Mouse (Mus musculus) MEL (cell line): ENCODE data around the gene Ppp2r5d. TPM values are rescaled to one million over a fixed set of nuclear protein-coding genes. Genes with fewer than 3 reads are reported as not detected.

Experiments used
- DNase-seq: peaks from one replicate; pipeline ENCODE4 v3.0.0; 2011; ENCODE audit warnings: low read depth, low spot score
- H3K27ac ChIP-seq: 2 replicates; pipeline ENCODE4 v1.5.1; 2012; ENCODE audit warnings: low read depth, mild to moderate bottlenecking, control low read depth, low read length, moderate library complexity; ENCODE audit not compliant: control insufficient read depth
- H3K27me3 ChIP-seq, 2 experiments: fragments of 150-350 bp in 1 of 2; sonication (generic) in 1 of 2; 2 replicates each; pipeline ENCODE4 v1.6.1; 2012; ENCODE audit warnings: low read length in 2 of 2, mild to moderate bottlenecking in 2 of 2, improper control_type of control experiment in 1 of 2, moderate library complexity in 1 of 2; ENCODE audit not compliant: insufficient read depth in 2 of 2, control insufficient read depth in 1 of 2
- H3K36me3 ChIP-seq, 2 experiments: 2 replicates each; pipeline ENCODE4 v1.6.1; 2012 to 2014; ENCODE audit warnings: low read length in 2 of 2, improper control_type of control experiment in 1 of 2, inconsistent platforms in 1 of 2, mild to moderate bottlenecking in 1 of 2; ENCODE audit not compliant: insufficient read depth in 2 of 2, control insufficient read depth in 1 of 2
- H3K4me1 ChIP-seq, 2 experiments: fragments of 150-350 bp in 1 of 2; sonication (generic) in 1 of 2; 2 replicates each; pipeline ENCODE4 v1.6.1; 2012; ENCODE audit warnings: low read length in 2 of 2, improper control_type of control experiment in 1 of 2, mild to moderate bottlenecking in 1 of 2; ENCODE audit not compliant: insufficient read depth in 2 of 2, control insufficient read depth in 1 of 2
- H3K4me3 ChIP-seq, 2 experiments: fragments of 150-350 bp in 1 of 2; sonication (generic) in 1 of 2; 2 replicates each; pipeline ENCODE4 v1.5.1; 2012; ENCODE audit warnings: low read depth in 2 of 2, low read length in 2 of 2, mild to moderate bottlenecking in 2 of 2, moderate library complexity in 2 of 2, control low read depth in 1 of 2, improper control_type of control experiment in 1 of 2; ENCODE audit not compliant: control insufficient read depth in 1 of 2, insufficient read depth in 1 of 2
- H3K79me2 ChIP-seq: 2 replicates; pipeline ENCODE4 v1.6.1; 2012; ENCODE audit warnings: mild to moderate bottlenecking, low read length, moderate library complexity; ENCODE audit not compliant: control insufficient read depth, poor library complexity, insufficient read depth
- H3K9ac ChIP-seq: 2 replicates; pipeline ENCODE4 v1.6.1; 2012; ENCODE audit warnings: low read depth, mild to moderate bottlenecking, control low read depth, low read length, moderate library complexity; ENCODE audit not compliant: control insufficient read depth, poor library complexity, severe bottlenecking
- H3K9me3 ChIP-seq: fragments of 150-350 bp; sonication (generic); replicated peaks from 2 replicates; pipeline ENCODE4 v1.6.1; 2012; ENCODE audit warnings: mild to moderate bottlenecking, low read length, improper control_type of control experiment, moderate library complexity; ENCODE audit not compliant: insufficient read depth
- BHLHE40 ChIP-seq: IDR thresholded peaks from 2 replicates; pipeline ENCODE4 v1.6.1; 2012; ENCODE audit warnings: low read depth, mild to moderate bottlenecking, inconsistent platforms, low read length, improper control_type of control experiment, borderline replicate concordance
- CHD1 ChIP-seq: IDR thresholded peaks from 2 replicates; pipeline ENCODE4 v1.6.1; 2012; ENCODE audit warnings: low read depth, mild to moderate bottlenecking, inconsistent platforms, low read length, improper control_type of control experiment
- E2F4 ChIP-seq: IDR thresholded peaks from 2 replicates; pipeline ENCODE4 v1.6.1; 2011; ENCODE audit warnings: low read depth, low read length, improper control_type of control experiment, borderline replicate concordance
- ELF1 ChIP-seq: IDR thresholded peaks from 2 replicates; pipeline ENCODE4 v1.6.1; 2014; ENCODE audit warnings: low read depth, mild to moderate bottlenecking, inconsistent platforms, low read length, improper control_type of control experiment, moderate library complexity
- EP300 ChIP-seq, 2 experiments: IDR thresholded peaks; 2 replicates each; pipeline ENCODE4 v1.6.1; 2011; ENCODE audit warnings: improper control_type of control experiment in 2 of 2, low read length in 2 of 2, low read depth in 1 of 2, mild to moderate bottlenecking in 1 of 2
- KAT2A ChIP-seq: conservative IDR thresholded peaks from 2 replicates; pipeline ENCODE4 v1.6.1; 2012; ENCODE audit warnings: low read depth, low read length, improper control_type of control experiment, inconsistent platforms
- MAX ChIP-seq: IDR thresholded peaks from 2 replicates; pipeline ENCODE4 v1.6.1; 2011; ENCODE audit warnings: low read length, improper control_type of control experiment
- MEF2A ChIP-seq: IDR thresholded peaks from 2 replicates; pipeline ENCODE4 v1.6.1; 2014; ENCODE audit warnings: low read depth, mild to moderate bottlenecking, inconsistent platforms, low read length, improper control_type of control experiment; ENCODE audit not compliant: poor library complexity, insufficient replicate concordance, severe bottlenecking; ENCODE audit errors: extremely low read depth
- MXI1 ChIP-seq: IDR thresholded peaks from 2 replicates; pipeline ENCODE4 v1.6.1; 2011; ENCODE audit warnings: mild to moderate bottlenecking, low read depth, low read length, improper control_type of control experiment
- MYC ChIP-seq: IDR thresholded peaks from 2 replicates; pipeline ENCODE4 v1.6.1; 2011; ENCODE audit warnings: low read depth, mild to moderate bottlenecking, low read length, improper control_type of control experiment, moderate library complexity
- NELFE ChIP-seq: IDR thresholded peaks from 2 replicates; pipeline ENCODE4 v1.6.1; 2011; ENCODE audit warnings: low read depth, low read length, improper control_type of control experiment
- NRF1 ChIP-seq: IDR thresholded peaks from 2 replicates; pipeline ENCODE4 v1.6.1; 2014; ENCODE audit warnings: low read depth, mild to moderate bottlenecking, inconsistent platforms, low read length, improper control_type of control experiment, moderate library complexity; ENCODE audit not compliant: poor library complexity, insufficient read depth, severe bottlenecking
- POLR2A ChIP-seq, 2 experiments: IDR thresholded peaks; 2 replicates each; pipeline ENCODE4 v1.6.1; 2011 to 2012; ENCODE audit warnings: low read length in 2 of 2, mild to moderate bottlenecking in 2 of 2, control low read depth in 1 of 2, improper control_type of control experiment in 1 of 2, low read depth in 1 of 2, moderate library complexity in 1 of 2; ENCODE audit not compliant: control insufficient read depth in 1 of 2, insufficient read depth in 1 of 2, poor library complexity in 1 of 2
- POLR2AphosphoS5 ChIP-seq: IDR thresholded peaks from 2 replicates; pipeline ENCODE4 v1.6.1; 2012; ENCODE audit warnings: low read depth, borderline replicate concordance, mild to moderate bottlenecking, inconsistent platforms, low read length, moderate library complexity, mixed read lengths
- RAD21 ChIP-seq: IDR thresholded peaks from 2 replicates; pipeline ENCODE4 v1.6.1; 2011; ENCODE audit warnings: mild to moderate bottlenecking, low read depth, low read length, improper control_type of control experiment
- RCOR1 ChIP-seq: IDR thresholded peaks from 2 replicates; pipeline ENCODE4 v1.6.1; 2012; ENCODE audit warnings: low read depth, mild to moderate bottlenecking, inconsistent platforms, low read length, improper control_type of control experiment
- SIN3A ChIP-seq: IDR thresholded peaks from 2 replicates; pipeline ENCODE4 v1.6.1; 2012; ENCODE audit warnings: low read length, improper control_type of control experiment, inconsistent platforms
- SMC3 ChIP-seq: IDR thresholded peaks from 2 replicates; pipeline ENCODE4 v1.6.1; 2011; ENCODE audit warnings: low read depth, low read length, improper control_type of control experiment
- TAL1 ChIP-seq: IDR thresholded peaks from 2 replicates; pipeline ENCODE4 v1.6.1; 2012; ENCODE audit warnings: mild to moderate bottlenecking, inconsistent platforms, low read length, moderate library complexity, mixed read lengths
- TBP ChIP-seq: IDR thresholded peaks from 2 replicates; pipeline ENCODE4 v1.8.0; 2011; ENCODE audit warnings: low read depth, low read length, improper control_type of control experiment
- TCF12 ChIP-seq: IDR thresholded peaks from 2 replicates; pipeline ENCODE4 v1.6.1; 2014; ENCODE audit warnings: low read depth, mild to moderate bottlenecking, inconsistent platforms, low read length, improper control_type of control experiment, moderate library complexity
- USF1 ChIP-seq: IDR thresholded peaks from 2 replicates; pipeline ENCODE4 v1.6.1; 2014; ENCODE audit warnings: low read depth, mild to moderate bottlenecking, inconsistent platforms, low read length, improper control_type of control experiment, moderate library complexity
- USF2 ChIP-seq, 2 experiments: IDR thresholded peaks; 2 replicates each; pipeline ENCODE4 v1.6.1; 2011 to 2012; ENCODE audit warnings: improper control_type of control experiment in 2 of 2, low read length in 2 of 2, borderline replicate concordance in 1 of 2, inconsistent platforms in 1 of 2, low read depth in 1 of 2, mild to moderate bottlenecking in 1 of 2; ENCODE audit not compliant: insufficient read depth in 1 of 2
- ZKSCAN1 ChIP-seq: IDR thresholded peaks from 2 replicates; pipeline ENCODE4 v1.6.1; 2012; ENCODE audit warnings: low read depth, mild to moderate bottlenecking, inconsistent platforms, low read length, improper control_type of control experiment, moderate library complexity
- polyA plus RNA-seq, 2 experiments: library from polyadenylated mRNA; stranded (reverse) in 1 of 2; unstranded in 1 of 2; fragments of >175 nt in 1 of 2; fragments of >200 nt in 1 of 2; gene quantifications; 2 replicates each; pipeline versions ENCODE4 v1.2.1 to v1.2.4; 2012; ENCODE audit warnings: low replicate concordance in 2 of 2, low read depth in 1 of 2; ENCODE audit not compliant: insufficient read length in 2 of 2, insufficient read depth in 1 of 2, missing spikeins in 1 of 2
- total RNA-seq: library from RNA; depleted of rRNA; stranded (reverse); fragments of 300-350 nt; gene quantifications from 2 replicates; pipeline ENCODE4 v1.2.3, GENCODE M21; 2012

The Ppp2r5d gene
- total and polyA plus RNA-seq, 3 experiments = 47.6 to 82.9 (median 80.4) TPM

DNA sequence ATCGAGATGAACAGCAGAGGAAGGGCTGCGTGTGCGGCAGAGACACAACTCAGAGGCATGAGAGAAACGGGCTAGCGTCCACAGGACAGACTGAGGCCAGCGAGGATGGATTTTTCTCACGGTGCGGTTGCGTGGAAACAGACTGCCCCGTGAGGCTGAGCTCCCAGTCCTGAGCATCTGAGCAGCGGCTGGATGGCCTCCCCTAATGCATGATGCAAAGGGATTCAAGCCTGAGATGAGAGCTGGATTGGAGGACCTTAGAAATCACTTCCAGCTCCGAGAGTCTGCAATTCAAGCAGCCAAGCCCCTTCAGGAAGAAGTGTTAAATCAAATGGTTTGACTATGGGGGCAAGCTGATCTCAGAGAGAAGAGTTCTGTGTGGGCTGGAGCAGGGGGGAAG, 3.4 kb downstream of the Ppp2r5d start:
- peaks cover 3 to 21% of the 10 kb centered on the region in 2 experiments for H3K4me1 ChIP-seq
- H3K79me2 ChIP-seq = peaks cover 23% of the 10 kb centered on the region
- peaks cover 0 to 12% of the 10 kb centered on the region in 2 experiments; a peak in 2 of 4 replicates for H3K36me3 ChIP-seq
- H3K9me3 ChIP-seq = no peaks in the 10 kb centered on the region
- DNase-seq = no peak
- no peak overlapping the region for H3K9ac ChIP-seq
- H3K27me3 ChIP-seq = no peaks in the 10 kb centered on the region
- no peak overlapping the region for H3K27ac ChIP-seq
- H3K4me3 ChIP-seq = no peak overlapping the region
- no peak for TF ChIP-seq TAL1
- no peak for TF ChIP-seq MYC
- TF ChIP-seq TCF12 = no peak
- TF ChIP-seq E2F4 = no peak

DNA sequence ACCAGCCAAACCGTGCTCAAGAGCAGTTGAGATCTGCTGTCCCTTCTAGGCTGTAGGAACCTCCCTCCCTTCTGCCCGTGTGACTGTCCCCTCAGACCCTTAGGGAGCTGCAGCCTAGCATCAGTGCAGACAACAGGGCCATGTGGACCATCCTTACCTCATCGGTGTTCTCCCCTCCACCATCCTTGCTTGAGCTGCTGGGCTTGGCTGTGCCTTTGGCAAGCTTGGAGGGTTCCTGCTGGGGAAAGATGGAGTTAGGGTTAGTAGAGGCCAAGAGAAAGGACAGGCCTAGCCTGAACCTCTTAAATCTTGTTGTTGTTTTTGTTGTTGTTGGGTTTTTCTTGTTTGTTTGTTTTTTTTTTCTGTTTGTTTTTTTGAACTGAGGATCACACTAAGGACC, 5.0 kb downstream of the Ppp2r5d start:
- Histone ChIP-seq H3K4me3 (no peak overlapping the region), H3K27ac (no peak overlapping the region), H3K9ac (no peak overlapping the region), H3K27me3 (no peaks in the 10 kb centered on the region), H3K9me3 (no peaks in the 10 kb centered on the region), H3K4me1 (peaks cover 3 to 21% of the 10 kb centered on the region in 2 experiments), H3K79me2 (peaks cover 23% of the 10 kb centered on the region), H3K36me3 (peaks cover 0 to 8% of the 10 kb centered on the region in 2 experiments; a peak in 2 of 4 replicates)
- TF ChIP-seq TAL1 (no peak), E2F4 (no peak), ZKSCAN1 (no peak), TBP (no peak), NRF1 (no peak), MAX (no peak), SMC3 (no peak), RCOR1 (no peak), MXI1 (no peak), KAT2A (no peak), RAD21 (no peak), ELF1 (no peak), TCF12 (no peak), CHD1 (no peak)
- no peak for DNase-seq

- no peak for DNase-seq
- no peak overlapping the region for H3K4me3 ChIP-seq
- H3K27me3 ChIP-seq = no peaks in the 10 kb centered on the region
- H3K79me2 ChIP-seq = peaks cover 18% of the 10 kb centered on the region
- H3K4me1 ChIP-seq = peaks cover 3 to 21% of the 10 kb centered on the region in 2 experiments
- no peak overlapping the region for H3K9ac ChIP-seq
- H3K36me3 ChIP-seq = peaks cover 0 to 8% of the 10 kb centered on the region in 2 experiments; a peak in 2 of 4 replicates
- no peaks in the 10 kb centered on the region for H3K9me3 ChIP-seq
- no peak for TF ChIP-seq TBP
- TF ChIP-seq EP300 (IDR thresholded peaks at IDR 0.05; ENCODE audit: low read depth in 1 of 2, low read length in 2 of 2) = no peak
- no peak for TF ChIP-seq NELFE
- TF ChIP-seq BHLHE40 = no peak
- TF ChIP-seq CHD1 = no peak
- no peak for TF ChIP-seq USF1
- no peak for TF ChIP-seq USF2 (IDR thresholded peaks at IDR 0.05; ENCODE audit: borderline replicate concordance in 1 of 2, insufficient read depth in 1 of 2, low read depth in 1 of 2, low read length in 2 of 2)
- no peak for TF ChIP-seq SIN3A
- TF ChIP-seq POLR2A (IDR thresholded peaks at IDR 0.05; ENCODE audit: control insufficient read depth in 1 of 2, insufficient read depth in 1 of 2, low read depth in 1 of 2, low read length in 2 of 2, poor library complexity in 1 of 2) = no peak
- no peak for TF ChIP-seq MYC
- TF ChIP-seq POLR2AphosphoS5 = no peak
- TF ChIP-seq MEF2A = no peak
- TF ChIP-seq, all 39 proteins: peak for 0
- no peak overlapping the region for H3K27ac ChIP-seq
These were observed 5.7 kb downstream of the Ppp2r5d start for GRCm38 (mm10) chr17:46699245-46699644.
